Mouse (Mus musculus) liver, postnatal 0 days (tissue): ENCODE results near the gene Zfp503. TPM values are rescaled to one million over a fixed set of nuclear protein-coding genes. Genes with fewer than 3 reads are reported as not detected.

ENCODE experiments used
- ATAC-seq: fragments of 200-750 bp; cut with Nextera tagmentation; 2 replicates; pipeline ENCODE4 v1.8.0; 2017; ENCODE audit warnings: mild to moderate bottlenecking, moderate library complexity
- DNase-seq: peaks from one replicate; pipeline ENCODE4 v3.0.0-alpha.2; 2016
- H3K27ac ChIP-seq: fragments of 300-500 bp; sonication (generic); 2 replicates; pipeline ENCODE4 v1.5.1; 2014; ENCODE audit warnings: antibody characterized with exemption, moderate library complexity, mild to moderate bottlenecking, low read depth
- H3K27me3 ChIP-seq: fragments of 300-500 bp; sonication (generic); 2 replicates; pipeline ENCODE4 v1.6.1; 2014; ENCODE audit warnings: low read length, control low read depth, mixed read lengths; ENCODE audit not compliant: insufficient read depth
- H3K36me3 ChIP-seq: fragments of 300-500 bp; sonication (generic); replicated peaks from 2 replicates; pipeline ENCODE4 v1.6.1; 2014; ENCODE audit warnings: mild to moderate bottlenecking, control low read depth, low read length, moderate library complexity, mixed read lengths; ENCODE audit not compliant: insufficient read depth
- H3K4me1 ChIP-seq: fragments of 300-500 bp; sonication (generic); 2 replicates; pipeline ENCODE4 v1.6.1; 2014; ENCODE audit warnings: antibody characterized with exemption, mild to moderate bottlenecking, control low read depth; ENCODE audit not compliant: insufficient read depth
- H3K4me2 ChIP-seq: fragments of 300-500 bp; sonication (generic); 2 replicates; pipeline ENCODE4 v1.6.1; 2014; ENCODE audit warnings: low read depth, mild to moderate bottlenecking, low read length, moderate library complexity, mixed read lengths
- H3K4me3 ChIP-seq: fragments of 300-500 bp; sonication (generic); 2 replicates; pipeline ENCODE4 v1.5.1; 2014; ENCODE audit warnings: low read depth, low read length
- H3K9ac ChIP-seq: fragments of 300-500 bp; sonication (generic); replicated peaks from 2 replicates; pipeline ENCODE4 v1.6.1; 2014; ENCODE audit warnings: mild to moderate bottlenecking, moderate library complexity
- H3K9me3 ChIP-seq: fragments of 300-500 bp; sonication (generic); 2 replicates; pipeline ENCODE4 v1.6.1; 2016; ENCODE audit warnings: mild to moderate bottlenecking, control low read depth, low read length, mixed read lengths
- CTCF ChIP-seq: sonication (generic); IDR thresholded peaks from 2 replicates; pipeline ENCODE4 v1.5.1; 2016; ENCODE audit warnings: antibody characterized with exemption, low read depth
- EP300 ChIP-seq: IDR thresholded peaks from 2 replicates; pipeline ENCODE4 v1.6.1; 2016; ENCODE audit warnings: antibody characterized with exemption, low read depth, mild to moderate bottlenecking
- WGBS: fragments of 180-500 bp; shearing (Covaris S2); extraction: QIAGEN DNeasy Blood & Tissue Kit; methylation state at CpG from one replicate; pipeline ENCODE4 v1.1.7; 2014; ENCODE audit not compliant: insufficient replicate concordance; 5-methylcytosine and 5-hydroxymethylcytosine counted together
- polyA plus RNA-seq: library from polyadenylated mRNA; unstranded; fragments of >200 nt; fragmentation: Nextera tagmentation; extraction: Ambion mirVana; gene quantifications from 2 replicates; pipeline ENCODE4 v1.2.1, GENCODE M21; 2015

Gene Zfp503
- polyA plus RNA-seq, 1 experiment from 2014 or later, result 0.99 TPM

DNA sequence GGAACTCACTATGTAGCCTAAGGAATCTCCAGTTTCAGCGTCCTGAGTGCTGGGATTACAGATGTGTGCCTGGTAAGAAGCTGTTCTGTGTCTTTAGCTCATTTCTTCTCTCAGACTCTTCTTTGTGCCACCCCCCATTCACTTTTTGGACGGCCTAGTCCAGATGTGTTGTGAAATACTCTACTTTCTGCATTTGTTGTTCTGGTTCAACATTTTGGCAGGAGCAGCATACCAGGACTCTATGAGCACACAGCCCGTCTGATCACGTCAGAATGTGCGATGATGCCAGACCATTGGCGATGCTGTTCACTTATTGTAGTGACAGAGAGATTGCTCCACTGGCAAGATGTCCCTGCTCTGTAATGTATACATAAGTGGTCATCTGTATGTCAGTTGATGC is 17.6 kb upstream of the Zfp503 start:
- no peak overlapping the region for H3K9ac ChIP-seq
- no peak for TF ChIP-seq EP300
- TF ChIP-seq CTCF, result no peak
- no peak overlapping the region for H3K4me2 ChIP-seq
- no peak overlapping the region for H3K4me3 ChIP-seq
- WGBS, result 77% methylated on average over 6 of the region's 6 CpGs
- no peak overlapping the region for H3K27ac ChIP-seq
- H3K27me3 ChIP-seq, result no peaks in the 10 kb centered on the region
- no peaks in the 10 kb centered on the region for H3K4me1 ChIP-seq
- no peak for ATAC-seq
- no peaks in the 10 kb centered on the region for H3K36me3 ChIP-seq
- DNase-seq, result no peak
- no peaks in the 10 kb centered on the region for H3K9me3 ChIP-seq

DNA sequence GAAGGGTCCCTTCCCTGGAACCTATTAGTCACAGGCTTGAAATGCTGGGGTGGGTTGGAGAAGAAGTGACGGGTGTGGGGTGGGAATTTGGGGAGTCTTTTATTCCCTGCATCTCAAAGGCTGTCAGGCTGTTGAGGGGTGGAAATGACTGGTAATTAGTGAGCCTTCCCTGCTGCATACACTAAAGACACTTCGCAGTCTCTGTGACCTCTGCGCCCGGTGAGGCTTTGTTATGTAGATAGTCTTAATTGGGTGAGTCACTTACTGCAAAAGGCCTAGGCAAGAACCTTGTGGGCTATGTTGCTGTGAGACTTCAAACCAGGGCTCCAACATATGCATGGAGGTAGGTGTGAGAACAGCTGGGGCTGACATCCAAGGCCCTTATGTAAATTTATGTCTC is 15.5 kb upstream of the Zfp503 start:
- no peaks in the 10 kb centered on the region for H3K36me3 ChIP-seq
- no peak for TF ChIP-seq EP300
- TF ChIP-seq CTCF, result no peak
- no peak overlapping the region for H3K4me2 ChIP-seq
- no peaks in the 10 kb centered on the region for H3K27me3 ChIP-seq
- H3K9ac ChIP-seq, result no peak overlapping the region
- WGBS, result 70% methylated on average over 4 of the region's 4 CpGs
- H3K4me1 ChIP-seq, result no peaks in the 10 kb centered on the region
- DNase-seq, result no peak
- no peaks in the 10 kb centered on the region for H3K9me3 ChIP-seq
- no peak for ATAC-seq
- H3K4me3 ChIP-seq, result no peak overlapping the region
- H3K27ac ChIP-seq, result no peak overlapping the region

DNA sequence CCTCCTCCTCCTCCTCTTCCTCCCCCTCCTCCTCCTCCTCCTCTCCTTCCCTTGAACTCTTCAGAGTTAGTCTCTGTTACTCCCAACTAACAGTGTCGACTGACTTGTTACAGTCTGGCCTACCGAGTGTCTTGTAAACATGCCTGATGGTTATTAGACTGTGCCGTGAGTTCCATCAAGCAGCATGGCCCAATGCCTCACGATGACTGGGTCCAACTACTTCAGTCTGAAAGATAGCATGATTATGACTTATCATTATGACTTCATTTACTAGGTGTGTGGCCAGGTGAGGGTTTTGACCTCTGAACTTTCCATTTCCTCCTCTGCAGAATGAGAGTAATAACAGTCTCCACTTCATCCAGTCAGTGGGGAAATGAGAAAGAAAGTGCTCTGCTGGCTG is 14.2 kb upstream of the Zfp503 start:
- Histone ChIP-seq H3K4me2 (no peak overlapping the region), H3K27ac (no peak overlapping the region), H3K27me3 (no peaks in the 10 kb centered on the region), H3K36me3 (no peaks in the 10 kb centered on the region), H3K9me3 (no peaks in the 10 kb centered on the region), H3K4me3 (no peak overlapping the region), H3K4me1 (no peaks in the 10 kb centered on the region), H3K9ac (no peak overlapping the region)
- TF ChIP-seq CTCF (no peak), EP300 (no peak)
- DNase-seq (no peak), ATAC-seq (no peak)
- 82% methylated on average over 4 of the region's 4 CpGs for WGBS

DNA sequence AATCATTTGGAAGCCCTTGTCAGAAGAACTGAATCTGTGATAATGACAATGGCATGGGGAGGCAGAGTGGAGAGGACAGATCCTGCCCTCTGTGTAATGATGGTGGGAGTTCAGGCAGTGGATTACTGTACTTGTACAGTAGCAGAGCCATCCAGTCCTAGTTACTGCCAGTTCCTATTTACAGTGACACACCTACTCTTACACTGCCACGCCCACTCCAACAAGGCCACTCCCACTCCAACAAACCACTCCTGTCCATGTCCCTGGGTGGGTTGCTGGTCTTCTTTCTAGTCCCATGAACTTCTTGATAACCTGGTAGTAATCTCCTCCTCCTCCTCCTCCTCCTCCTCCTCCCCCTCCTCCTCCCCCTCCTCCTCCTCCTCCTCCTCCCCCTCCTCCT is 13.8 kb upstream of the Zfp503 start:
- no peak overlapping the region for H3K9ac ChIP-seq
- no peaks in the 10 kb centered on the region for H3K36me3 ChIP-seq
- ATAC-seq (no peak), DNase-seq (no peak)
- TF ChIP-seq EP300 (no peak), CTCF (no peak)
- H3K9me3 ChIP-seq, result no peaks in the 10 kb centered on the region
- WGBS, result 43% methylated on average over 1 of the region's 1 CpGs
- H3K4me2 ChIP-seq, result no peak overlapping the region
- no peaks in the 10 kb centered on the region for H3K27me3 ChIP-seq
- no peaks in the 10 kb centered on the region for H3K4me1 ChIP-seq
- H3K27ac ChIP-seq, result no peak overlapping the region
- H3K4me3 ChIP-seq, result no peak overlapping the region

DNA sequence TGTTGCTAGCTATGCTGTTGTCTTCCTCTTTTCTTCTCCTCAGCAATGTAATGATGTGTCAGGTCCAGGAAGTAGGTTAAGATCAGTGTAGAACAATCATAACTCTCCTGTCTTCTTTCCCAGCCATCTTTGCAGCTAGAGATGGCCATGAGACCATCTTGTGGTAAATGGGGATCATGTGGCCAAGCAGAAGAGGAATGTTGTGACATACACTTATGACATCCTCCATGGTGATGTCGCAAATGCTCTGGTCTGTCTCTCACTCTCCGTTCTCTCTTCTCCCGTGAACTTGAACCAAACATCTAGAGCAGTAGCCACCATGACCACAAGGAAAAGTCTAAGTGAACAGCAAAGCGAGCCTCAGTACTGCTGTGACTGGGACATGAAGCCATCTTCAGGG is 10.2 kb upstream of the Zfp503 start:
- H3K36me3 ChIP-seq, result no peaks in the 10 kb centered on the region
- peaks cover 22% of the 10 kb centered on the region for H3K27me3 ChIP-seq
- no peak overlapping the region for H3K9ac ChIP-seq
- H3K4me3 ChIP-seq, result no peak overlapping the region
- DNase-seq (peak; percentile 18), ATAC-seq (no peak)
- no peaks in the 10 kb centered on the region for H3K9me3 ChIP-seq
- H3K4me1 ChIP-seq, result peaks cover 11% of the 10 kb centered on the region
- H3K4me2 ChIP-seq, result no peak overlapping the region
- H3K27ac ChIP-seq, result no peak overlapping the region
- WGBS, result 67% methylated on average over 4 of the region's 4 CpGs
- TF ChIP-seq EP300 (no peak), CTCF (no peak)

DNA sequence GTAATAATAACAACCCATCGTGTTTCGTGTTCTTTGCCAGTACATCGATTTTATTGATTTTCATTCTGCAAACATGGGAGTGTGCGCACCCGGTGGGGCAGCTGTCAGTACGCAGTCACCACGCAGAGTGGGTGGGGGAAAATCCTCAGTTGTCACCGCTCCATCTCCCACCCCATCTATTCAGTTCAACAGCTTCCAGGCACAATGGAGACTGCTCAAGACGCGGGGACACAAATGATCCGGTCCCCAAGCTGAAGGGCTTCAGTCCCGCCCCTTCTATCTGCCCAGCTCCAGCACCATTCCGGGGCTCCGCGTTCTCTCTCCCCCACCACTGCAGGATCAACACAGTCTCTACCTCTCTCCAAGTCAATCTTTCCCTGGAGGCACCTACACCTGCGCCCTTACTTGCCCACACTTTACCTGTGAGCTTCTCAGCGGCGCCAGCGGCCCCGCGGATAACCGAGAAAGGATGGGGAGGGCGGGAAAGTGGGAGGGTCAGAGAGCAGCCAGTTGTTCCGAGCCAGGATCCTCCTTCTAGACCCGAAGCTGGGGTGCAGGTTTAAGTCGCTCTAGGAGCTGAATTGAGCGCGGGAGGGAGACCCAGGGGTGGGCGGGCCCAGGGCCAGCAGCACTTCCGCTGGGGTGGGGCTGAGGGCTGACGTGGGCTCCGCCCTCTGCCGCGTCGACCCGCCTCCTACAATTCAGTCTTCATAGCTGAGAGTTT is 5.8 kb upstream of the Zfp503 start:
- Histone ChIP-seq H3K4me1 (peaks cover 17% of the 10 kb centered on the region), H3K9ac (no peak overlapping the region), H3K27ac (no peak overlapping the region), H3K9me3 (no peaks in the 10 kb centered on the region), H3K27me3 (peaks cover 66% of the 10 kb centered on the region), H3K4me2 (peak overlapping the region; percentile 76), H3K36me3 (no peaks in the 10 kb centered on the region), H3K4me3 (peak overlapping the region; percentile 51)
- DNase-seq (peak; percentile 74), ATAC-seq (peak; percentile 79)
- TF ChIP-seq CTCF (no peak), EP300 (no peak)
- WGBS, result under 1% methylated on average over 33 of the region's 36 CpGs
